Mouse (Mus musculus) C2C12 (cell line): ENCODE measurements around the gene Tmem129. TPM values are rescaled to one million over a fixed set of nuclear protein-coding genes. Genes with fewer than 3 reads are reported as not detected.

ENCODE experiments used
- H3K27me3 ChIP-seq: one replicate; pipeline ENCODE4 v1.6.1; 2011; ENCODE audit not compliant: control insufficient read depth, insufficient read depth, insufficient read length
- H3K36me3 ChIP-seq: one replicate; pipeline ENCODE4 v1.6.1; 2011; ENCODE audit not compliant: control insufficient read depth, insufficient read depth
- H3K4me3 ChIP-seq: one replicate; pipeline ENCODE4 v1.5.1; 2011; ENCODE audit warnings: mild to moderate bottlenecking, control low read depth; ENCODE audit not compliant: poor library complexity, insufficient read depth, severe bottlenecking
- H3K79me2 ChIP-seq: one replicate; pipeline ENCODE4 v1.6.1; 2011; ENCODE audit not compliant: control insufficient read depth, insufficient read depth
- H3K79me3 ChIP-seq: one replicate; pipeline ENCODE4 v1.6.1; 2011; ENCODE audit warnings: low read depth, control low read depth
- H3ac ChIP-seq: one replicate; pipeline ENCODE3; 2011; ENCODE audit warnings: low read depth; ENCODE audit not compliant: control insufficient read depth, insufficient read length
- CEBPB ChIP-seq: IDR thresholded peaks from one replicate; pipeline ENCODE4 v1.6.1; 2011; ENCODE audit warnings: low read depth, mild to moderate bottlenecking, control low read depth, moderate library complexity
- CTCF ChIP-seq: IDR thresholded peaks from one replicate; pipeline ENCODE4 v1.5.1; 2011; ENCODE audit not compliant: control insufficient read depth, insufficient read depth, insufficient read length
- FOSL1 ChIP-seq: IDR thresholded peaks from one replicate; pipeline ENCODE4 v1.8.0; 2011; ENCODE audit warnings: mild to moderate bottlenecking, low read length; ENCODE audit not compliant: poor library complexity, insufficient read depth, severe bottlenecking
- MAX ChIP-seq: IDR thresholded peaks from one replicate; pipeline ENCODE4 v1.6.1; 2011; ENCODE audit warnings: mild to moderate bottlenecking, control low read depth
- MYOD1 ChIP-seq: IDR thresholded peaks from one replicate; pipeline ENCODE4 v1.6.1; 2011; ENCODE audit warnings: low read depth; ENCODE audit not compliant: control insufficient read depth, insufficient read length
- MYOG ChIP-seq: IDR thresholded peaks from one replicate; pipeline ENCODE4 v1.6.1; 2011; ENCODE audit not compliant: control insufficient read depth, insufficient read length; ENCODE audit errors: extremely low read depth
- USF1 ChIP-seq: IDR thresholded peaks from one replicate; pipeline ENCODE4 v1.6.1; 2011; ENCODE audit warnings: low read depth, mild to moderate bottlenecking, control low read depth, moderate library complexity
- polyA plus RNA-seq: library from polyadenylated mRNA; unstranded; fragments of >200 nt; fragmentation: generic; extraction: Trizol; gene quantifications from one replicate; pipeline ENCODE4 v1.2.1, GENCODE M21; 2012; ENCODE audit warnings: missing spikeins

Tmem129 gene
- polyA plus RNA-seq, 1 experiment = 26.1 TPM

GRCm38 (mm10) chr5:33638826-33639225 is 19.4 kb downstream of the Tmem129 start:
- Histone ChIP-seq H3K27me3 (no peaks in the 10 kb centered on the region), H3K36me3 (peaks cover 71% of the 10 kb centered on the region), H3K4me3 (no peak overlapping the region), H3K79me2 (peaks cover 23% of the 10 kb centered on the region), H3ac (no peak overlapping the region), H3K79me3 (peaks cover 3% of the 10 kb centered on the region)
- no peak for TF ChIP-seq USF1
- no peak for TF ChIP-seq CTCF

- H3ac ChIP-seq = no peak overlapping the region
- no peak overlapping the region for H3K4me3 ChIP-seq
- peaks cover 23% of the 10 kb centered on the region for H3K79me2 ChIP-seq
- H3K27me3 ChIP-seq = no peaks in the 10 kb centered on the region
- TF ChIP-seq USF1 = no peak
- no peak for TF ChIP-seq CEBPB
- no peak for TF ChIP-seq CTCF
- no peak for TF ChIP-seq FOSL1
- TF ChIP-seq MYOD1 = no peak
- no peak for TF ChIP-seq MYOG
- TF ChIP-seq MAX = no peak
- H3K36me3 ChIP-seq = peaks cover 63% of the 10 kb centered on the region
- H3K79me3 ChIP-seq = peaks cover 3% of the 10 kb centered on the region
These were observed 20.4 kb downstream of the Tmem129 start for GRCm38 (mm10) chr5:33637606-33638350.

- H3K4me3 ChIP-seq = no peak overlapping the region
- H3K27me3 ChIP-seq = no peaks in the 10 kb centered on the region
- H3K79me3 ChIP-seq = peaks cover 1% of the 10 kb centered on the region
- H3K36me3 ChIP-seq = peaks cover 40% of the 10 kb centered on the region
- TF ChIP-seq FOSL1 (no peak), MYOD1 (no peak), CEBPB (no peak), MAX (no peak), MYOG (no peak), USF1 (no peak), CTCF (no peak)
- peaks cover 15% of the 10 kb centered on the region for H3K79me2 ChIP-seq
- no peak overlapping the region for H3ac ChIP-seq
These were observed 22.9 kb downstream of the Tmem129 start for GRCm38 (mm10) chr5:33635361-33635760.

GRCm38 (mm10) chr5:33632526-33632925 is 25.7 kb downstream of the Tmem129 start:
- H3K4me3 ChIP-seq = no peak overlapping the region
- TF ChIP-seq MYOD1 (no peak), FOSL1 (no peak), MYOG (no peak), USF1 (no peak), CTCF (no peak), CEBPB (no peak), MAX (no peak)
- no peak overlapping the region for H3ac ChIP-seq
- peaks cover 16% of the 10 kb centered on the region for H3K36me3 ChIP-seq
- peaks cover 10% of the 10 kb centered on the region for H3K79me3 ChIP-seq
- H3K79me2 ChIP-seq = peaks cover 15% of the 10 kb centered on the region
- no peaks in the 10 kb centered on the region for H3K27me3 ChIP-seq

- Histone ChIP-seq H3K27me3 (no peaks in the 10 kb centered on the region), H3K79me3 (peaks cover 27% of the 10 kb centered on the region), H3ac (no peak overlapping the region), H3K36me3 (no peaks in the 10 kb centered on the region), H3K4me3 (no peak overlapping the region), H3K79me2 (peaks cover 34% of the 10 kb centered on the region)
- no peak for TF ChIP-seq MYOD1
- TF ChIP-seq CEBPB = no peak
- no peak for TF ChIP-seq FOSL1
These were observed 27.6 kb downstream of the Tmem129 start for GRCm38 (mm10) chr5:33630615-33631014.

GRCm38 (mm10) chr5:33630061-33630460 is 28.2 kb downstream of the Tmem129 start:
- TF ChIP-seq MYOG (no peak), MYOD1 (no peak), FOSL1 (no peak), MAX (no peak)
- Histone ChIP-seq H3K36me3 (no peaks in the 10 kb centered on the region), H3K79me3 (peaks cover 27% of the 10 kb centered on the region), H3K27me3 (no peaks in the 10 kb centered on the region), H3K4me3 (peak overlapping the region; percentile 43), H3ac (peak overlapping the region; percentile 12), H3K79me2 (peaks cover 40% of the 10 kb centered on the region)
